Mouse (Mus musculus): Measurements from ENCODE around the gene Unc93a. TPM values are rescaled to one million over a fixed set of nuclear protein-coding genes. Genes with fewer than 3 reads are reported as not detected.
"Not testable (repeated sequence)": the region's sequence is repeated elsewhere in the genome, so short reads cannot be mapped to it uniquely, and the experiment has no call there.

The Unc93a gene
- polyA plus RNA-seq, 1 experiment, result not detected

GRCm38 (mm10) chr17:13135356-13135755, 3.7 kb upstream of the Unc93a start:
- not testable (repeated sequence) for H3K4me3 ChIP-seq (ENCODE audit: low read depth, low read length); H3K27ac ChIP-seq (ENCODE audit: insufficient read depth, low read length); H3K9ac ChIP-seq (ENCODE audit: low read depth, poor library complexity, severe bottlenecking); H3K9me3 ChIP-seq (replicated peaks; ENCODE audit: control insufficient read depth, insufficient read depth, low read length, poor library complexity, severe bottlenecking); H3K4me1 ChIP-seq (ENCODE audit: control insufficient read depth, insufficient read depth, low read length); H3K36me3 ChIP-seq (ENCODE audit: control insufficient read depth, insufficient read depth, low read length, poor library complexity, severe bottlenecking); H3K27me3 ChIP-seq (ENCODE audit: control insufficient read depth, insufficient read depth, low read length, poor library complexity, severe bottlenecking)

- H3K9me3 ChIP-seq (replicated peaks; ENCODE audit: control insufficient read depth, insufficient read depth, low read length, poor library complexity, severe bottlenecking); H3K27me3 ChIP-seq (ENCODE audit: control insufficient read depth, insufficient read depth, low read length, poor library complexity, severe bottlenecking); H3K4me1 ChIP-seq (ENCODE audit: control insufficient read depth, insufficient read depth, low read length); H3K27ac ChIP-seq (ENCODE audit: insufficient read depth, low read length); H3K36me3 ChIP-seq (ENCODE audit: control insufficient read depth, insufficient read depth, low read length, poor library complexity, severe bottlenecking); H3K4me3 ChIP-seq (ENCODE audit: low read depth, low read length); H3K9ac ChIP-seq (ENCODE audit: low read depth, poor library complexity, severe bottlenecking): not testable (repeated sequence)
Measured at GRCm38 (mm10) chr17:13132352-13132751, 742 bp upstream of the Unc93a start.

- not testable (repeated sequence) for H3K4me1 ChIP-seq (ENCODE audit: control insufficient read depth, insufficient read depth, low read length); H3K27ac ChIP-seq (ENCODE audit: insufficient read depth, low read length); H3K9ac ChIP-seq (ENCODE audit: low read depth, poor library complexity, severe bottlenecking); H3K4me3 ChIP-seq (ENCODE audit: low read depth, low read length); H3K27me3 ChIP-seq (ENCODE audit: control insufficient read depth, insufficient read depth, low read length, poor library complexity, severe bottlenecking); H3K36me3 ChIP-seq (ENCODE audit: control insufficient read depth, insufficient read depth, low read length, poor library complexity, severe bottlenecking); H3K9me3 ChIP-seq (replicated peaks; ENCODE audit: control insufficient read depth, insufficient read depth, low read length, poor library complexity, severe bottlenecking)
Measured at GRCm38 (mm10) chr17:13129737-13130465, 1.7 kb downstream of the Unc93a start.

- not testable (repeated sequence) for H3K9ac ChIP-seq (ENCODE audit: low read depth, poor library complexity, severe bottlenecking); H3K9me3 ChIP-seq (replicated peaks; ENCODE audit: control insufficient read depth, insufficient read depth, low read length, poor library complexity, severe bottlenecking); H3K27me3 ChIP-seq (ENCODE audit: control insufficient read depth, insufficient read depth, low read length, poor library complexity, severe bottlenecking); H3K27ac ChIP-seq (ENCODE audit: insufficient read depth, low read length); H3K4me3 ChIP-seq (ENCODE audit: low read depth, low read length); H3K36me3 ChIP-seq (ENCODE audit: control insufficient read depth, insufficient read depth, low read length, poor library complexity, severe bottlenecking); H3K4me1 ChIP-seq (ENCODE audit: control insufficient read depth, insufficient read depth, low read length)
Measured at GRCm38 (mm10) chr17:13129324-13129723, 2.3 kb downstream of the Unc93a start.

- not testable (repeated sequence) for H3K27ac ChIP-seq (ENCODE audit: insufficient read depth, low read length); H3K36me3 ChIP-seq (ENCODE audit: control insufficient read depth, insufficient read depth, low read length, poor library complexity, severe bottlenecking); H3K9ac ChIP-seq (ENCODE audit: low read depth, poor library complexity, severe bottlenecking); H3K4me1 ChIP-seq (ENCODE audit: control insufficient read depth, insufficient read depth, low read length); H3K9me3 ChIP-seq (replicated peaks; ENCODE audit: control insufficient read depth, insufficient read depth, low read length, poor library complexity, severe bottlenecking); H3K4me3 ChIP-seq (ENCODE audit: low read depth, low read length); H3K27me3 ChIP-seq (ENCODE audit: control insufficient read depth, insufficient read depth, low read length, poor library complexity, severe bottlenecking)
Measured at GRCm38 (mm10) chr17:13124241-13124640, 7.4 kb downstream of the Unc93a start.

- H3K4me1 ChIP-seq (ENCODE audit: control insufficient read depth, insufficient read depth, low read length); H3K4me3 ChIP-seq (ENCODE audit: low read depth, low read length); H3K36me3 ChIP-seq (ENCODE audit: control insufficient read depth, insufficient read depth, low read length, poor library complexity, severe bottlenecking); H3K9ac ChIP-seq (ENCODE audit: low read depth, poor library complexity, severe bottlenecking); H3K27ac ChIP-seq (ENCODE audit: insufficient read depth, low read length); H3K27me3 ChIP-seq (ENCODE audit: control insufficient read depth, insufficient read depth, low read length, poor library complexity, severe bottlenecking); H3K9me3 ChIP-seq (replicated peaks; ENCODE audit: control insufficient read depth, insufficient read depth, low read length, poor library complexity, severe bottlenecking): not testable (repeated sequence)
Measured at GRCm38 (mm10) chr17:13123308-13124038, 8.1 kb downstream of the Unc93a start.

- not testable (repeated sequence) for H3K4me3 ChIP-seq (ENCODE audit: low read depth, low read length)
Measured at GRCm38 (mm10) chr17:13112504-13113291, 18.9 kb downstream of the Unc93a start.

GRCm38 (mm10) chr17:13106563-13106962, 25.0 kb downstream of the Unc93a start:
- not testable (repeated sequence) for H3K36me3 ChIP-seq (ENCODE audit: control insufficient read depth, insufficient read depth, low read length, poor library complexity, severe bottlenecking); H3K4me1 ChIP-seq (ENCODE audit: control insufficient read depth, insufficient read depth, low read length); H3K9ac ChIP-seq (ENCODE audit: low read depth, poor library complexity, severe bottlenecking); H3K27ac ChIP-seq (ENCODE audit: insufficient read depth, low read length); H3K4me3 ChIP-seq (ENCODE audit: low read depth, low read length); H3K27me3 ChIP-seq (ENCODE audit: control insufficient read depth, insufficient read depth, low read length, poor library complexity, severe bottlenecking); H3K9me3 ChIP-seq (replicated peaks; ENCODE audit: control insufficient read depth, insufficient read depth, low read length, poor library complexity, severe bottlenecking)

More at GRCm38 (mm10) chr17:13112504-13113291, 18.9 kb downstream of the Unc93a start:
- H3K27ac ChIP-seq (ENCODE audit: insufficient read depth, low read length); H3K4me1 ChIP-seq (ENCODE audit: control insufficient read depth, insufficient read depth, low read length); H3K9me3 ChIP-seq (replicated peaks; ENCODE audit: control insufficient read depth, insufficient read depth, low read length, poor library complexity, severe bottlenecking); H3K36me3 ChIP-seq (ENCODE audit: control insufficient read depth, insufficient read depth, low read length, poor library complexity, severe bottlenecking); H3K9ac ChIP-seq (ENCODE audit: low read depth, poor library complexity, severe bottlenecking); H3K27me3 ChIP-seq (ENCODE audit: control insufficient read depth, insufficient read depth, low read length, poor library complexity, severe bottlenecking): not testable (repeated sequence)

GRCm38 (mm10) chr17:13092960-13093359, 38.6 kb downstream of the Unc93a start:
- not testable (repeated sequence) for H3K9ac ChIP-seq (ENCODE audit: low read depth, poor library complexity, severe bottlenecking); H3K36me3 ChIP-seq (ENCODE audit: control insufficient read depth, insufficient read depth, low read length, poor library complexity, severe bottlenecking); H3K4me3 ChIP-seq (ENCODE audit: low read depth, low read length); H3K9me3 ChIP-seq (replicated peaks; ENCODE audit: control insufficient read depth, insufficient read depth, low read length, poor library complexity, severe bottlenecking); H3K27ac ChIP-seq (ENCODE audit: insufficient read depth, low read length); H3K4me1 ChIP-seq (ENCODE audit: control insufficient read depth, insufficient read depth, low read length); H3K27me3 ChIP-seq (ENCODE audit: control insufficient read depth, insufficient read depth, low read length, poor library complexity, severe bottlenecking)
